Mouse (Mus musculus): Measurements from ENCODE around the gene Atp11b.

DNA sequence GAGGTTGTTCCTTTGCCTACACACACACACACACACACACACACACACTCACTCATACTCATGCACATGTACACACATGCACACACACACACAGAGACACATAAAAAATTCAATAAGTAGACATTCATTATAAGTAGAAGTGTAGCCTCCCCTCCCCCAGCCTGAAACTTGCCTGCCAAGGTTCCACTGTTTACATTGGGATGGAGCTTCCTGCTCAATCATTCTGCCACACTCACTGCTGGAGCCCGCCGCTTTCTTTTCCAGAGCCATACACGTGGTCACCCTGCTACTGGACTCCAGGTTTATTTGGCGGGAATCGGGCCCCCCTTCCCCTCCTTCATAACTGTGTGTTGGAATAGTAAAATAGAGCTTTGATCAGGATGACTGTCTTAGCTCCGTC lies 24.4 kb upstream of the Atp11b start:
- TF ChIP-seq CTCF (IDR thresholded peaks at IDR 0.05; ENCODE audit: extremely low read depth, insufficient read depth, insufficient read length, insufficient replicate concordance) (no peak), POLR2A (IDR thresholded peaks at IDR 0.05; ENCODE audit: low read depth, low read length) (no peak)

Measured in spleen, adult 2 months (tissue).